Mouse (Mus musculus): ENCODE results near the gene Wdr91.

Gene Wdr91

DNA sequence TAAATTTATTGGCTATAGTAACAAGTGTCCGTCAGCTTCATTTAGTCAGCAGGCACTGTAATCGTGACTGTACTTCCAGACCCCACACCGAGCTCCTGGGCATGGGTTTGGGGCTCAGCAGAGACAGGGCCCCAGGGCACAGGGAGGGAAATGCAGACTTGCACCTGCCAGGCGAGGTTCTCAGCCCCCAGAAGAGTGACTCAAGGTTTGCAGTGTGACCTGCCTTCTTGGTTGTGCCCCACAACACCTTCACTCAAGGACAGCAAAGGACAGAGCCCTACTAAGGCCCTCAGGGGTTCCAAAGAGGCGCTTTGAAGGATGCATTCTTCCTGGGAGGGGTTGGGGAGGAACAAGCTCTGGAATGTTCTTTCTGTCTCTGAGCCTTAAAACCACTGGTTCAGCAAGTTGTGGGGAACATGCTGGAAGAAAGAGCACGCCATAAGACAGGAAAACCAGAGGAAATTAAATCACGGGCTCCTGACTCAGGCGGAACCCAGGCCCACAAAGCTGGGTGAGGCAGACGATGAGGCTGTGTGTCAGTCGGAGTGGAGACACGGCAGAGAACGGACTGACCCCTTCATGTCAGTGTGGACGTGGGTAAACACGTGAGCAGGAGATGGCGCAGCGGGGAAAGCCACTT, 31.5 kb downstream of the Wdr91 start:
- DNase-seq (ENCODE audit: low read depth), result no peak

DNA sequence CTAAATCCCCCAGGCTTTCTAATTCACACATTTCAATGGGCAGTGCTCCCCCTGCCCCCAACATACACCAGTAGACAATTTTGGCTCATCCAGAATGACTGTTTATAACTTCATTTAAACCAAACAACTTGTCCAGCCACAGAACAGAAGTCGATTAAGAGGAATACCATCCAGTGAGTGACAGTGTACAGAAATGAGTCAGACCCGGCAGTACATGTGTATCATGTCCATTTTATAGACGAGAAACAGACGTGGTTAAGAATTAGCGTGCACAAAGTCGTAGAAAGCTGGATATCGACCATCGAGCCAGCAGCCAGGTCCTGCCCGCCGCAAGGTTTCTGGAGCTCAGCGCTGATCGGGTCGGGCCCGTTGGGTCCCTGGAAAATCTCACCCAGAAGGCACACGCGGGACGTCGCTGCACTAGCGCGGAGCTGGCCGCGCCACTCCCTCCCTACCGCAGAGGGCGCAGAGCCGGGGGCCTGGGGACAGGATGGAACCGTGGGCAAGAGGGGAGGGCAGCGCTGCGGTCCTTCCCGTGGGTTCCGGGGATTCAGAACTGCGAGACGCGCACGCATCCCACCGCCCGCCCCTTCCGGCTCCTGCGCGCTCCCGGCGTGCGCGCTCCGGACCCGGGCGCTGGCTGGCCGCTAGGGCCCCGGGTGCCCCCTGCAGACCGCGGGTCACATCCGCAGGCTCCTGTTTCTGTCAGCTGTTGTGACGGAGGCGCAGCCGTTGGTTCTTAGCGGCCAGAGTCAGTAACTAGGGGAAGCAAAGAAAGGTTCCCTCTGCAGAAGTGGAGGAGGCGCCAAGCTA, 33.0 kb downstream of the Wdr91 start, which contains the start of gene Cyren:
Gene Cyren, minus strand, starts transcription at position 552 of the 813 bp plus-strand sequence.
- peak; percentile 94 for DNase-seq (ENCODE audit: low read depth)

DNA sequence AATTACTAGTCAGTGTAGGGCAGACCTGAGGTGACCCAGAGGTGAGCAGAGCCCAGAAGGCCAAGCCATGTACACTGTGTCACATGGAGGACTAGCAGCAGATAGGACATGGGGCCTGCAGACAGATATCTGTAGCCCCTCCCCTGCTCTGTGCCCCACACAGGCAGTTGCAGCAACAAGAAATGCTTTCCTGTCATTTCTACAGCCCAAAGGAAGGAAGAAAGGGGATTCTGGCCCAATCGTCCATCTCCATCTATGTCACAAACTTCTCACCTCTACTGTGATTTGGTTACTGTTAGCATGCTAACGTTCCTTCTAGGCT, 33.9 kb downstream of the Wdr91 start:
- DNase-seq (ENCODE audit: low read depth), result peak; percentile 71

GRCm38 (mm10) chr6:34875966-34876834, 34.5 kb downstream of the Wdr91 start:
- DNase-seq (ENCODE audit: low read depth), result peak; percentile 87

GRCm38 (mm10) chr6:34875268-34875761, 35.4 kb downstream of the Wdr91 start:
- DNase-seq (ENCODE audit: low read depth), result peak; percentile 84

DNA sequence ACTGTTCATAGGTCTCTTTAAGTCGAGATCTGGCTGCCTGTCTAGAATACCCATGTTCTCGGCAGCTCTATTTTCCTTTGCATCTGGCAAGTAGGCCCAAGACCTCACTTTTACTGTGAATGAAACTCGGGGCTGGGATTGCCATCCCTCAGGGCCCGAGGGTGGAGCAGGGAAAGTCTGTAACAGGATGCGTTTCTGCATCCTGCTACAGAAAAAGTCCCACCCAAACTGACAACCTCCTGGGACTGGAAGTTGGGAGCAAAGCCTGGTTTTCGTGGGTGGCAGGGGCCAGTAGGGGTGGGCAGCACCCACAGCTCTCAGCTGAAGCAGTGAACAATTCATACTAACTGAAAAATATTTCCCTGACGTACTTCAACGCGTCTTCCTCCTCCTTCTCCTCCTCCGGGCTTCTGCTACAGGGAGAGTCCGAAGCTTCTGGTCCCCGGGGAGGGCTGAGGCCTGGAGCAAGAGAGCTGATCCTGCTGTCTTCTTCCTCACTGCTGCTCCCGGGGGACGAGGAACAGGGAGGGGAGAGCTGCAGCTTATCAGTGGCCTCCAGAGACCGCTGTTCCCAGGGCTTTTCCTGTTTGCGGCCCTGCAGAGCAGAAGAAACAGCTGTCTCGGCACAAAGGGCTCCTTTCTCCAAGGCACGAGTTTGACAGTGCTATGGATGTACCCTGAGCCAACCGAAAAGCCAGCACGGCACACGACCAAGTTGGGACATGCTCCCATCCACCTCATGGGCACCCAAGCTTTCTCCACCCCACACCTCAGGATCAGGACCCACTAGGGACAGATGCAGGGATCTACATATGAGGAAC, 36.4 kb downstream of the Wdr91 start:
- DNase-seq (ENCODE audit: low read depth), result peak; percentile 90

DNA sequence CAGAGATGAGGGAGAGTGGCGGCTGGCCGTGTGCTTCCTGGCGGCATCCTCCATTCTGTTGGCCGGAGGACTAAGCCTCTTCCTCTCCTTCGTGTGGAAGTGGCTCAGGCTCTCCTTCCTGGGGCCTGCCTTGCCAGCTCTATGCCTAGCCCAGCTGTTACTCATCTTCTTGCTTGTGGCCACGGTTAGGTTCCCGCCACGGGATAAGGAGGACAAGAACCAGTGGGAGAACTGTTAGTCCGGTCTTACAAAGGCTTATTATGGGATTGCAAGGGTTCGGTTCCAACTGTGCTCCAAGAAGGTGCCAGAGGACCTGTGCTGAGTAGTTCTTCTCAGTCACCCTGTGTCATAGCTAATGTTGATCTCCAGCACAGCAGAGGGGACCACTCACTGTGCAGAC, 37.8 kb downstream of the Wdr91 start:
- no peak for DNase-seq (ENCODE audit: low read depth)

- peak; percentile 26 for DNase-seq (ENCODE audit: low read depth)
Observed at GRCm38 (mm10) chr6:34871929-34872328, 38.7 kb downstream of the Wdr91 start.

- DNase-seq (ENCODE audit: low read depth), result no peak
Observed at GRCm38 (mm10) chr6:34870724-34871123, 40.0 kb downstream of the Wdr91 start.

GRCm38 (mm10) chr6:34870136-34870535, 40.5 kb downstream of the Wdr91 start:
- DNase-seq (ENCODE audit: low read depth), result no peak

DNA sequence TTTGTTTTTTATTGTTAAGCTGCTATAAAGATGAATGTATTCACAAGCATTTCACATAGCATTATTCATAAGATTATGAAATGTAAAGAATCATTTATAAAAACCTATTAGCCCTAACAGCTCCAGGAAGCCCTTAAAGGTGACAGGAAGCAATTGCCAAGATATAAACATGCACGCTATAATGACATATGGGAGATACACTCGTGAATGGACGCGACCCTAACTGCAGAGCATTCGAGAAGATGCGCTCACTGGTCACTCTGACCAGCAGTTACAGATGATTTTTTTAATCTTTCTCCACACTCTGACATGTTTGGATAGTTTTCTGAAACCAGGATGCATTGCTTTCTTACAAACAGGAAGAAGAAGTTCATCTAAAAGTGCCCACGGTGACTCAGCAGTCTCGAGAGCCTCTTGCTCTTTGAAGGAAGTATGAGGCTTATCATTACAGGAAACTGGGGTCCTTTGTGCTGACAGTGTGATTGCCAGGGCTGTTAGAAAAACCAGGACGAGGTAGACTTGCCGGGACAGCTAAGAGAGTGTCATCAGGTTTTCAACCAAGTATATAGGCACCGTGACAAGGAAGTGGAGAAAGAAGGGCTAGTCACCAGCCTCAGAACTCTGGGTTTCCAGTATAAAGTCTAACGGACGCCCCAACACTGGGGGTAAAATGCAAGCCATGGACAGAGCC, 41.3 kb downstream of the Wdr91 start:
- DNase-seq (ENCODE audit: low read depth), result peak; percentile 98

DNA sequence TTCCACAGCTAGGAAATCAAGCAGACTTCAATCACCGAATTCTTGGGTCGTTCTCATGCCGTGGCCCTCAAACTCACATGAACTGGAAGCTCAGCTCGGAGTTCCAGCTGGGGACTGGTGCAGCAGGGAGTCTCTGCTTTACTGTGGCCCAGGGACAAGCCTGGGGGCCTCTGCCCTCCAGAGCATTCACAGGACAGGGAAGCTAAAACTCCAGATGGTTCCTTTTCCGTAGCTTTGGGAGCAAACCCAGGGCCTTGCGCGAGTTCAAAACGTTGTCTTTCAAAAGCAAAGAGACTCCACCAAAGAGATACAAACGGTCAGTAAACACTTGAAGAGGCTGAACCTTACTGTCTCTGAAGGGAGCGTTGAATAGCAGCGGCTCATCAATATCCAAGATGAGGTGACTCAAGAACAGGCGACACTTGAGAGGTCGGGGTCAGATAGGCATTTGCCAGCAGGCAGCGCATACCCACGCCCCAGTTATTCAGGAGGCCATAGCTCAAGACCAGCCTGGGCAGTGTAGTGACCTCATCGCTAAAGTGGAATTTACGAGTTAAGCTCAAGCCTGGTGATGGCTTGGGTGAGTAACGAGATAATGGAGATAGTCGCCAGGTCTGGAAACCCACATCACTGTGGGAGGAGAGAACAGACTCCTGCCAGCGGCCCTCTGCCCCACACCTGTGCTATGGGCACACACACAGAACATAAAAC, 42.0 kb downstream of the Wdr91 start:
- DNase-seq (ENCODE audit: low read depth), result peak; percentile 63

DNA sequence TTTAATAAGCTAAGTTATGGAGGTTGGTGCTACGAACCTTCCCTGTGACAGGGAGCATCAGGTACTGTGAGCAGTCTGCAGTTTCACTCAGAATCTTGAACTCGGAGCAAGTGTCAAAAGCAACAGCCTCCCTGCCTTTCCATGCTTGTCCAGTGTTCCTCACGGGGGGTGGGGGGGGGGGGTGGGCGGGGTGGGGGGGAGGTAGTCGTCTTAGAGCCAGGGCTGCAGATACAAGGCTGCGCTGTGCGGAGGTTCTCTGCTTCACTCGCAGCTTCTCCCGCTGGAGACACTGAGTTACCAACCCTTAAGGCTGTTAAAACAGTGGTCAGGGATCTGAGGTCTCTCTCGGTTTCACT, 42.7 kb downstream of the Wdr91 start:
- no peak for DNase-seq (ENCODE audit: low read depth)

- DNase-seq (ENCODE audit: low read depth), result no peak
Observed at GRCm38 (mm10) chr6:34867301-34867994, 43.2 kb downstream of the Wdr91 start.

- no peak for DNase-seq (ENCODE audit: low read depth)
Observed at GRCm38 (mm10) chr6:34866786-34867185, 43.9 kb downstream of the Wdr91 start.

DNA sequence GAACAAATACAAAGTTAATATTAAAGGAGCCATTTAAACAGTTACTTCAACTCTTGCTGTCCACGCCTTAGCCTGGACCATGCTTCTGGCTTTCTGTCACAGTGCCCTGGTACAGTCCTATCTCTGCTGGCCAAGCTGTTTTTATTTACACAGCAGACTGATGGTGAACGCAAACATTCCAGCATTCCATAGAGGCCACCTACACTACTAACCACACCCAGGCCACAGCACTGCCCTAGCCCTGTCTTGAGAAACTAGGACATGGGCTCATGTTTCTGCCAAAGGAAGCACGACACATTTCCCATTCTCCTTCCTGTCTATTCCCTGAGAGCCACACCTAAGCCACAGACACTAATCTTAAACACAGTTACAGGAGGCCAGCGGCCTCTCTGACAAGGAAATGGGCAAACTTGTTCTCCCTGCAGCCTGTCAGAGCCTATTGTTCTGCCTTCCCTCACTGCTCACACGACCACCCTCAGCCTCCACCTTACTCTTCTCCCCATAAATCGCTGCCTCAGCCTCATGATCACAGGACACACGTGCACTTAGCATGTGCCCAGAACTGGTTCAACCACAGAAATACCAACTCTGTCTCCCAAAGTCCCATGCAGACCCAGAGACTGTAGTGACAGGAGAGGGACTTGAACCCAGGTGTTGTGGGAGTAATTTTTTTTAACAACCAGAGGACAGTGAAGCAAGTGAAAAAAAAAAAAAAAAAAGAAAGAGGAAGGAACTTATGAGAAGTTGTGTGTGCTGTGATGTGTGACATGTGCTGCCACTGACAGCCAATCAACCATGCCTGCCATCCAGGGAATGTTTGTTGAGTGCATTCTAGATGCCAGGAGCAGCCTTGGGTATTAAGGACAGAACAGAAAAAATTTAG, 44.7 kb downstream of the Wdr91 start:
- peak; percentile 71 for DNase-seq (ENCODE audit: low read depth)

DNA sequence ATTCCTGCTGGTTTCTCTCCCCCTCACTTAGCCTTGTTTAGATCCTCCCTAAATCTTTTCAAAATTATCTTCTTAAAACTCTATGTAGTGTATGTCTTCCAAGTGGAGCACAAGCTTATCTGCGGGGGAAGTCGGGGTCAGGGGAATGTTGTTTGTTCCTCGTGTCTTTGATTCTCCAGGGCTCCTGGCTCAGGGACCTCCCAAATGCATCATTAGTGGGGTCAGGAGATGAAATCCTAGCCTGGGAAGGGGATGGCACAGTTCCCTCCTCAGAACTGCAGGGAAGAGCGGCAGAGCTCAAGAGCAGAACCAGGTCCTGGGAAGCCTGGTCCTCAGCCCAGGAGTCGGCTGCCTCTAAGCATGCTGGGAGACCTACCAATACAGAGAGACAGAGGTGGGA, 45.5 kb downstream of the Wdr91 start:
- no peak for DNase-seq (ENCODE audit: low read depth)

DNA sequence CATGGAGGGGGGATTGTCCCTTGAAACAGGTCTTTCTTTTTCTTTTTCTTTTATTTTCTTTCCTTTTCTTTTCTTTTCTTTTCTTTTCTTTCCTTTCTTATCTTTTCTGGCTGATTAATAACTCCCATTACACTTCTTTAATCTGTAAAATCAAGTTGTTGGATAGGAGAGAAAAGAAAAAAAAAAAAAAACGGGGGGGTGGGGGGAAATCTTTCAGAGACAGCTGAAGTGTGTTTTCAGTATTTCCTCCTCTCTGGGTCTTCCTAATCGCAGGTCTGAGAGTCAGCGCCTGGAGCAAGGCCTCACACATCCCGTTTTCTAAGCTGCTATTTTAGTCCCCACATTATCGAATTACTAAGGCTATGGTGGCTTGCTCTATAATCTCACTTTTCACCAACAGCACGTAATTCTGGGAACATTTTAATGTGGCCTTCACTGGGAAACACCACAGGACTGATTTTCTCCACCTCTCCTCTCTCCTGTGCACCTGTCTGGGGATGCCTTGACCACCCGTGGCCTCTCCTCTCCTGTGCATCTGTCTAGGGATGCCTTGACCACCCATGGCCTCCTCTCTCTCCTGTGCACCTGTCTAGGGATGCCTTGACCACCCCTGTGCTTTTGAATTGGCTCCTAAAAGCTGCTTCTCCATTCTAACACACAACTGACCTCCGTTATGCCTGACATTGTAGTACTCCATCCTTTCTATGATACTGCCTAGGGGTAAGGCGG, 46.7 kb downstream of the Wdr91 start:
- peak; percentile 24 for DNase-seq (ENCODE audit: low read depth)

Data from 416B (cell line).